Mouse (Mus musculus) cerebellum, postnatal 14 days (tissue): ENCODE results near the gene Cxcl9.
A peak's percentile ranks its signal among the peaks of the same experiment; 100 is the strongest.

Experiments used
- DNase-seq, 2 experiments: peaks; one replicate each; pipeline ENCODE4 v3.0.0; 2021; ENCODE audit warnings: mixed read lengths in 2 of 2

Gene Cxcl9

DNA sequence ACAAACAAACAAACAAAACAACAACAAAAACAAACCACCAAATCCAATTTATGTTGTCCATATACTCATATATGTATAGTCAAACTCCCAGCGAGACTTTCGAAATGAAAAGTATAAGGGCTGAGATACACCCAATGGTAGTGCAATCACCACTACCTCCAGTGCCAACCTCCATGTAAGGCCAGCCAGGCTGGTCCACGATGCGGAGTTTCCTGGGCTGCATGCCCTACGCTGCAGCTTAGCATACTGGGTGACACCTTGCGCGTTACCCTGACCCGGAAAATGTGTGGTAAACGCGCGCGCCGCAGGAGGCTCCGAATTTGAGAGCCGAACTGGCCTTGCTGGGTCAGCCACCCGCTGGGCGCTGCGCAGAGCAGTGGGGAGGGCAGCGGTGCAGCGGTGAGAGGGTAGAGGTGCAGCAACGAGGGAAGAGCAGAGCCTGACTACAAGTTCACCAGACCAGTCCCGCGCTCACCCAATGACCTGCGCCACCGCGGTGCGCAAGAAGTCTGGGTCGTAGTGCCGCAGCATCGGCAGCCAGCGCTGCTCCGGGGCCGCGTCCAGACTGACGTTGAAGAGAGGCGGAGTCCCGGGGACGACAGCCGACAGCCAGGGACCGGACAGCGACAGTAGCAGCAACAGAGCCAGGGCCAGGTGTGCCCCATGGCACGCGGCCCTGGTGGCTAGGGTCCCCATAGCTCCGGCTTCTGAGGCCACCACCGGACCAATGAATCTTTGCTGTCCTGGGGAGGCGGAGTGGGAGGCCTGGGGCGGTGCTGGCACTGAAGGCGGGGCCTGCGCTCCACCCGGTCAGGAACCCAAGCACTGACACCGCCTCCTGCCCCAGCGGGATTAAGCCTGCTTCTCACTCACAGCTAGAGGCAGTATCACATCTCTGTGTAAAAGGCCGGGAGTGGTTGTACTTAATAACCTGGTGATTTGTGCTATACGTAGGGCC is 50.2 kb downstream of the Cxcl9 start, which contains the start of gene Naaa:
Gene Naaa (minus strand): TSS at position 734 of the 958 bp plus-strand sequence.
- peak; percentile 83 to 85 for DNase-seq
